Mouse (Mus musculus) T-helper 2 cell (primary cell): ENCODE data around the gene Sfxn5.

Experiments used
- in situ Hi-C: fragments of 300-600 bp; cut with MboI, MseI; formaldehyde crosslinking; loops from one replicate; pipeline ENCODE4 v1.15.1; 2025; ENCODE audit warnings: high pct_unique_total_duplicates

Gene Sfxn5

DNA sequence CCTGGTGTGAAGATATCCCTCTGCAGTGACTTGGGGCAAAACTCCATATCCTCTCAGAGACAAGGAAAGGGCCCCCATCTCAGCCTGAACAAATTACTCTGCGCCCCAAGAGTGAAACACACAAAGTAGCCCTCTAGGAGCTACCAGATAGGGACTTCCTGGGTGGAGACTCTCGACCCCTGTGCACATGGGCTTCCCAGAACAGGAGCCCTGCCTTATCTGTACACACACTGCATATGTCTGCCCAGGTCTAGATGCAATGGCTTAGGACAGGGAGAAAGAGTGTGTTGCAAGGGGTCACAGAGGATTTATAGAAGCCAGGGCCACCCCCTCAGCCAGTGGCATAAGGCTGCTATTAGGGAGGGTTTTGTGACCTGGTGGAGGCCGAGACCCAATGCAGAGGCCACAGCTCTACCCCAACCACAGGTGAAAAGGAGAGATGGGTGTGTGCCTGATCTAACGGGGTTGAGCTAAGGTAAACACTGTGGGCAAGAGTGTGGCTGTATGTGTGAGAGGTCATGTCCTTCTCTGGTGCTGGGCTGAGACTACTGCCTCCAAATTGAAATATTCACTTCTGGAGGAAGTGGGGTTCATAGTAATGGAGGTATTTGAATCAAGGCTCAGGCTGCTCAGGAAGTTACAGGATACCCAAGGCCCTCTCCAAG, 44.9 kb downstream of the Sfxn5 start:
- in situ Hi-C loops, result no loop called here

- in situ Hi-C loops, result no loop called here
Observed at GRCm38 (mm10) chr6:85286283-85287047, 46.8 kb downstream of the Sfxn5 start.

DNA sequence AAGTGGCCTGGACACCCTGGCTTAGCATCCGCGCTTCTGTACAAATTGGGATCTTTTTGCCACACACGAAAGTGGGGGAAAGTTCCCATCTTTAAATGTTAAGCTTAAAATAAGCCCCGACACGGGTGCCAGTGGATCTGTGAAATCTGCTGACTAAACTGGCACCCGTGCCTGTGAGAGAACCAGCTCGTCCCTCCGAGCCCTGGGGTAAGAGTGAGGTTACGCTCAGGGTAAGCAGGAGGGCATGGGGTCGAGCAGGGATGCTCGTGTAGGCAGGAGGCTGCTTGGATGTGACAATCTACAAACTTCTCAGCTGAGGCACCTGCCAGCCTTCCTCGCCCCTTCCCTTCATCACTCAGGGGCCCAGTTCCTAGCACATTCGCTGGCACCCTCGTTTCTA, 52.4 kb downstream of the Sfxn5 start:
- in situ Hi-C loops, result no loop called here

DNA sequence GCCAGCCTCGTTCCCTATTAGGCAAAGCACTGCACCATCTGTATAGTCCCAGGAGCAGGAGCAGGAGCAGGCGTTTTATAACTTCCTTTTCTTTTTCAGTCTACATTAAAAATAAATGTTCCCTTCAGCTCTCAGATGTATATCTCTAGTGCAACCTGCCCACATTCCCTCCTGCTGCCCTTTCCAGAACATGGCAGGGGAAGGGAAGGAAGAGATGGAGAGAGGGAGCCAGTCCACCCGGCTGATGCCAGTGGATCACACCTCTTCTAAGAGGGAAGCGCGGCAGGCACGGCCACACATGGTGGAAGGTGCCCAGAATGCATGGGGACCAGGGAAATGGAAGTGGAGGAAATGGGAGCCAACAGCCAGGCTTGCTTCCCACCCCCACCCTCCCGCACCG, 56.7 kb downstream of the Sfxn5 start:
- in situ Hi-C loops, result no loop called here

- in situ Hi-C loops, result no loop called here
Observed at GRCm38 (mm10) chr6:85272436-85272835, 60.8 kb downstream of the Sfxn5 start.

GRCm38 (mm10) chr6:85266060-85266459, 67.2 kb downstream of the Sfxn5 start:
- in situ Hi-C loops, result no loop called here

- in situ Hi-C loops, result no loop called here
Observed at GRCm38 (mm10) chr6:85264982-85265518, 68.2 kb downstream of the Sfxn5 start.

DNA sequence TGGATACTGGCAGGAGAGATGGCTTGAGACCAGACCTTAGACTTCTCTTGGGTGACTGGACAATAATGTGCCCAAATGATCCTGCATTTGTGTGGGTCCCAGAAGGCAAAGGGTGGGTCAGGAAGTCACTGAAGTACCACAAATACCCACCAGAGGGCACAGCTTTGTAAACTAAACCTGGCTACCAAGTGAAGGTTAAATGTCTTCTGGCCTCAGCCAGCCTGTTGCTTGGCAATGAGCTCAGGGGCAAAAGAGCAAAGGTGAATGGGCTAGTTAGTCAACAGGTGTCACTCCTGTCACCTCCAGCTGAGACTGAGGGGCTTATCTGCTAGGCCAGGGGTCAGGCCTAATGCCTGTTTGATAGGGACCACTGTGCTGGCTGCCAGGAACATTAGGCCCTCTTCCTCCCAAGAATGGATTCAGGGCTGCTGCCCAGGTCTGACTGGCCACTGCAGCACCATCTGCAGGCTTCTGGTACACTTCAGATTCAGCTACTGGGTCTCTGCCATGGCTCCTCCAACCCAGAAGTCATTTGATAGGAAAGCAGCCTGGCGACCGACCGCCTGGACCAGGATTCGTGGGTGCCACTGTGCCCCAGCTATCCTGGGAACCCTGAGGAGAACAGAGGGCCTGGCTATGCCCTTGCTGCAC, 70.2 kb downstream of the Sfxn5 start:
- in situ Hi-C loops, result no loop called here

DNA sequence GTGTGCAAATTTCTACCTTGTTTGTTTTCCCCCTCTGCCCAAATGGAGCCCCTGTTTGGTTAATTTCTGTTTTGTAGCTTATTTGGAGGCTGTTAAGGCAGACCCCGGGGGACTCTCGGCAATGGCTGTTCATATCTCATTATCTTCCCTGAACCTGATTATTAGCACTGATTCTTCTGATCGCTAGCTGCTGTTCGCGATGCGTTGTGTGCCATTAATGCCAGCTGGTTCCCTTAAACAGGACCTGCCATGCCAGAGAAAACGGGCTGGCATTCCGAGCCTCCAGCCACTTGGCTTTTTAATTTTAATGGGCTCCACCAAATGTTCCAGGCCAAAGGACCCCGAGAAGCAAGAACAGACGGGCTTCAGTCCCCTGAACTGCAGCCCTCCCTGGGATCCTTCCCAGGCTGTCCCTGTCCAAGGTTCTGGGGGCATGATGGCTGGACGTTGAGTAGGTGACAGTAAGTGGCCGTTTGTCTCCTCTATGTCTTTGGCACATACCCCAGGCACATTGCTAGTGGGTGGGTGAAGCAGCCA, 74.1 kb downstream of the Sfxn5 start:
- in situ Hi-C loops, result no loop called here

DNA sequence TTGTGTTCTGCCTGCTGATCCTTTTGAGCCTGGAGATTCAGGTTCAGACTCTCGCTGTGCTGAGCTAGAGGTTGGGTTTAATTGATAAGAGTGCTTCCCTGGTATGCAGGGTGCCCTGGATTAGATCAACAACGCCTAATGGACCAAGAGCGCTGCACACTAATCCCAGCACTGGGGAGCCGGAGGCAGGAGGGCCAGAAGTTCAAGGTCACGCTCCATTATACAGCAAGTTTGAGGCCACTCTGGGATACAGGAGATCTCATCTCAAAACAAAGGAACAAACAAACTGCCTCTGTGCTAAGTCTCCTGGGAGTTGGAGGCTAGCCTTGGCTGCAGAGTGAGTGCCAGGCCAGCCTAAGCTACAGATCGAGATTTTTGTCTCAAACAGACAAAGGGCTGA, 77.6 kb downstream of the Sfxn5 start:
- in situ Hi-C loops, result no loop called here

- in situ Hi-C loops, result no loop called here
Observed at GRCm38 (mm10) chr6:85253994-85254541, 79.2 kb downstream of the Sfxn5 start.

DNA sequence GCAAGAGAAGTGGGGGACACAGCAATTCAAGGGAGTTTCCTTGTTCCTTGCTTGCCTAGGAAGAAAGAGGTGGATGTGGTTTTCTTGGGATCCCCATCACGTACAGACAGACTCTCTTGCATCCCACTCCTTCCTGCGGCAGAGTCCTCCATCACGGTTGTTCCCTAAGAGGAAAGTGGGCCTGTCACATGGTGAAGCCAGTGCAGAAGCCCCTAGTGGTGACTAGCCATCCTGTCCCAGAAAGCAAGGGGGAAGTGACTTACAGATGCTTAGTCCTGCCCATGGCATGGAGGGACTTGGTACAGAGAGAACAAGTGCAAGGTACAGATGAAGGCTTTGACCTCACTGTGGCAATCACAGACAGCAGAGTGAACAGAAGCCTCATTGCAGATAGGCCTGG, 79.9 kb downstream of the Sfxn5 start:
- in situ Hi-C loops, result no loop called here

DNA sequence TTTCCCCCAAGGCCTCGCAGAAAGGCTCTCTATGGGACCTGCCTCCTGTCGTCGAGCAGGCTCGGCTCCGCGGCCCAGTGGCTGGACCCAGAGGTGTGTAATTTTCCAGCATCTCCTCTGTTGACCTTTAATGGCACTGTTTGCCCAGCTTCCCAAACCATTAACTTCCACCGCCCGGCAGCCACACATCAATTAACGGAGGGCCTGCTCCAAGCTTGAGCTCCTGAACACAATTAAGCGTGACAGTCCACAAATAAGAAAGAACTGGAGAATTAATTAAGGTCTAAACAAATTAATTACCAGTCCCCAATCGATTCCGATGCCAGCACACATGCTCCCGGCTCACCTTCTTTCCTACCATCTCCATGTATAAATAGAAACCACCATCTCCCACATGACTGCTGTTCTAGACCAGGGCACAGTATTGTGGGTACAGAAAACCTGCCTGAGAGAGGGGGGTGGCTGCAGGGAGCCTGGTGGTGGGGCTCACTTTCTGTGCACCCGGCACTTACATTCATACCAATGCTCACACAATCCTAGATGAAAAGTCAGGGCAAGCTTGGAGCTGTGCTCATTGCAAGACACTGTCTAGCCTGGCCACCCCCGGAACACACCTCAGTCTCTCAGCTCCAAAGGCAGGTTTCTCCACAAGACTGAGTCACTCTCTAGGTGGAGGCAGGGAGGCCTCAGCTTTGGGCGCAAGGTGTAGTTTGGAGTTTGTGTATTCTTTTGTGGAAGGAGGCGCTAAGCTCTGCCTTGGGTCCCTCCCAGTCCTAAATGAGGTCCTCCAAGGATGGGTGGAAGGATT, 80.8 kb downstream of the Sfxn5 start:
- in situ Hi-C loops, result no loop called here

DNA sequence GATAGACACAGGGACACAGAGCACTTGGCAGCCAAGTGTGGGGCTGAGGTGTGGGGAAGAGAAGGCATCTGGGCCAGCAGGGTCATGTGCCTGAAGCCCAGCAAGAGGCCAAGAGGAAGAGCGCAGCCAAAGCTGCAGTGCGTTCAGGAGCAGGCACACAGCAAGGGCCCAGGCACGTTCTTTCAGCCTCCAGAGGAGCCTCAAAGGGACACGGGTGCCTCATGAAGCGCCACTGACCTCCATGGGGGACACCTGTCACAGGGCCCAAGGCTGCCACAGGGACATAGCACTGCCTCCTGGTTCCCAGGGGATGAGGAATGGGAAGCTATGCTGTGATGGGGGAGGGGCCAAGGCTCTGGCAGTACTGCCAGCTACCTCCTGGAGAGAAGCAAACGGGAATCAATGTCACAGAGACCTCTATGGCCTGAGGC, 82.4 kb downstream of the Sfxn5 start:
- in situ Hi-C loops, result no loop called here

DNA sequence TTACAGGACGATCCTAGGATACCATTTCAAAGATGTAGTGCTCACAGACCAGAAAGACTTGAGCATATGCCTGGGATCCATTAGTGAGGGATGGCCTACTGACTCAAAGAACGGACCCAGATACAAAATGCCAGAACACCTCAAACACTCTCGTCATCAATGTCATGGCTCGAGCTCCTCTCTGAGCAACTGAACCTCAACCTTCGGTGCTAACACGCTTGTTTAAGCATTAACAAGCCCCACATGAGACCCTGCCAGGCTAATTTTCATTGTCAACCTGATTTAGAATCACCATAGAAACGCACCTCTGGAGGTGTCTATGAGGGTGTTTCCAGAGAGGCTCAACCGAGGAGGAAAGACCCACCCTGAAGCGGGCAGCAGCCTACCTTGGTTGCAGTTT, 83.4 kb downstream of the Sfxn5 start:
- in situ Hi-C loops, result no loop called here

DNA sequence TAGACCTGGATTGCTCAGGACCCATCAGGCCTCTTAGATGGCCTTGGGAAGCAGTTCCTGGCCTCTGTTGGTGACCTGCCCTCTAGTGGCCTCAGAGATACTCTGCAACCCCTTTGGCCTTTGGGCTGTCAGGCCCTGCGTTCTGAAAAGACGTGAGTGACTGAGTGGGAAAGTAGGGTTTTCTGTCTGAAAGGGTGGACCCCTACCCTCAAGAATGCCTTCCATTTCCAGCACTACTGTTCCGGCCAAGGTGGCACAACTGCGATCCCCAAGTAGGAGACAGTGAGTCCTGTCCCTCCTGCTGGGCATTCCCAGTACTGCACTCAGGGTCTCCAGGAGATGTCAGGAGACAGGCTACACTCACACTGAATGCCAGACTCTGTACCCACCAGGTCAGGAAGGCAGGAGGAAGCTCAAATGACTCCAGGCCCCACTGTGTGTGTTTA, 94.2 kb downstream of the Sfxn5 start:
- in situ Hi-C loops, result no loop called here

- in situ Hi-C loops, result no loop called here
Observed at GRCm38 (mm10) chr6:85237595-85238337, 95.5 kb downstream of the Sfxn5 start.

GRCm38 (mm10) chr6:85237001-85237400, 96.2 kb downstream of the Sfxn5 start:
- in situ Hi-C loops, result no loop called here

DNA sequence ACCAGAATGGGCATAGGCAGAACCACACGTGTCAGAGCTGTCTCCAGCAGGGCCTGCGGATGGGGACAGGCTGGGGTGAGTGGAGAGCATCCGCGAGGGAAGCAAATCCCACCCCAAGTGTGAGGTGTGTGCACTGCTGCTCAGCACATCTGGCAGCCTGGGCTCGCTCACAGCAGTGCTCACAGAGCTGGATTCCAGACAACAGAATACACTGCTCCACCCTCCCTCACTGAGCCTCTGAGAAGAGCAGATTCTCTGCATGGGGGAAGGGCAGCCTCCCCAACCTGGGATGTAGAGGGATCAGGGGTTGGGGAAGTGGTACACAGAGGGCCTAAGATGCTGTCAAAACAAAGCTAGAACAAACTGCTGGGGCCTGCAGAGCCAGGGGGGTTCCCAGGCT, 98.4 kb downstream of the Sfxn5 start:
- in situ Hi-C loops, result no loop called here
